Mouse (Mus musculus): ENCODE data around the gene Slc22a1. TPM values are rescaled to one million over a fixed set of nuclear protein-coding genes. Genes with fewer than 3 reads are reported as not detected.
"Not testable (repeated sequence)": the region's sequence is repeated elsewhere in the genome, so short reads cannot be mapped to it uniquely, and the experiment has no call there.

The Slc22a1 gene
- polyA plus RNA-seq, 1 experiment: 46.4 TPM

DNA sequence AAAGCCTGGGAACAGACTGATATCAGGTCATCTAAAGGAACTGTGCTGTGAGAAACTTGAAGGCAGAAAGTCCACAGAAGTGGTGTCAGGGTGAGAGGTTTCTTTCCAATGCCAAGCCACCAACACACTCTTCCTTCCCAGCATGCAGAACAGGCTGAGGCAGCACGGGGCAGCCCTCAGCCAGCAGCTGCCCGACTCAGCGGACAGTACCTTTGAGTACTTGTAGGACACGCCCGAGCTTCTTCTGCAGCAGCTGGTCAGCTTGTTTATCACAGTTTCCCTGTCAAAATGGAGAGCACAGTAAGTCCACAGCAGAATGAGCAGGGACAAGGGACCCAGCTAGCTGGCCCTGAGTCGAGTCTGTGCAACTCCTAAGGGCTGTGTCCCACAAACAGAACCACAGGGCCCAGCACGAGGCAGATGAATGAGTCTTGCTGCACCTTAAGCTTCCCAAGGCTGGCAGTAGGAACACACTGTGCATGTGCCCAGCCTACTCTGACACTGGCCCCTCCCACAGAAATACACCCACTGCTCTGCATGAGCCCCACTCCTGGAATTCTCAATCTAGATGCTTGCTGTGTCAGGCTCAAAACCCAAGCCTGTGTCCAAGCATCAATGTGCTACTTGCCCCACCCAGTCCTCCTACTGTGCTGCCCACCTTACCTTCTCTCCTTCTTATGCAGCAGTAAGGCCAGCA is 9.4 kb upstream of the Slc22a1 start:
- 32% methylated on average over 7 of the region's 7 CpGs for WGBS
- Histone ChIP-seq H3K27me3 (ENCODE audit: control insufficient read depth, insufficient read depth, low read length) (no peaks in the 10 kb centered on the region), H3K4me3 (ENCODE audit: low read depth, low read length) (no peak overlapping the region), H3K4me1 (ENCODE audit: control insufficient read depth, insufficient read depth, insufficient read length, low read length) (peaks cover 21% of the 10 kb centered on the region), H3K36me3 (ENCODE audit: control insufficient read depth, insufficient read depth, low read length) (peaks cover 37% of the 10 kb centered on the region), H3K27ac (ENCODE audit: insufficient read depth, low read depth, low read length) (no peak overlapping the region)
- TF ChIP-seq POLR2A (IDR thresholded peaks at IDR 0.05; ENCODE audit: low read depth, low read length) (no peak), CTCF (IDR thresholded peaks at IDR 0.05; ENCODE audit: extremely low read depth, insufficient read length, insufficient replicate concordance, low read depth, low read length) (no peak)

DNA sequence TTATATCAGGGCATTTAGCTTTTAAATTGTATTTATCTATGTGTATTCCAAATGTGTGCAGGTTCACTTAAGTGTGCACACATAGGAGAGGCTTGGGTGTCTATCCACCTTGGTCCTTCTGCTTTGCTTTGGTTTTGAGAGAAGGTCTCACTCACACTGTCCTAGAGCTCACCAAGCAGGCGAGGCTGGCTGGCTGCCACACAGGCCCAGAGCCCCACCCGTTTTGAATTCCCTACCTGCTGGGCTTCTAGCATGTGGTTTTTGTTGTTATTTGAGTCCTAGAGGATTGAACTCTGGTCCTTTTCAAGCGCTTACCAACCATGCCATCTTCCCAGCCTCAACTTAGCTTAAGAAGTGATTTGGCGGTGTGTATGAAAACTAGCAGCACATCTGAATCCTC is 8.8 kb upstream of the Slc22a1 start:
- Histone ChIP-seq H3K4me3 (ENCODE audit: low read depth, low read length) (no peak overlapping the region), H3K27me3 (ENCODE audit: control insufficient read depth, insufficient read depth, low read length) (no peaks in the 10 kb centered on the region), H3K4me1 (ENCODE audit: control insufficient read depth, insufficient read depth, insufficient read length, low read length) (peaks cover 21% of the 10 kb centered on the region), H3K36me3 (ENCODE audit: control insufficient read depth, insufficient read depth, low read length) (peaks cover 35% of the 10 kb centered on the region), H3K27ac (ENCODE audit: insufficient read depth, low read depth, low read length) (no peak overlapping the region)
- WGBS: 37% methylated on average over 4 of the region's 4 CpGs
- no peak for TF ChIP-seq CTCF (IDR thresholded peaks at IDR 0.05; ENCODE audit: extremely low read depth, insufficient read length, insufficient replicate concordance, low read depth, low read length)
- no peak for TF ChIP-seq POLR2A (IDR thresholded peaks at IDR 0.05; ENCODE audit: low read depth, low read length)

DNA sequence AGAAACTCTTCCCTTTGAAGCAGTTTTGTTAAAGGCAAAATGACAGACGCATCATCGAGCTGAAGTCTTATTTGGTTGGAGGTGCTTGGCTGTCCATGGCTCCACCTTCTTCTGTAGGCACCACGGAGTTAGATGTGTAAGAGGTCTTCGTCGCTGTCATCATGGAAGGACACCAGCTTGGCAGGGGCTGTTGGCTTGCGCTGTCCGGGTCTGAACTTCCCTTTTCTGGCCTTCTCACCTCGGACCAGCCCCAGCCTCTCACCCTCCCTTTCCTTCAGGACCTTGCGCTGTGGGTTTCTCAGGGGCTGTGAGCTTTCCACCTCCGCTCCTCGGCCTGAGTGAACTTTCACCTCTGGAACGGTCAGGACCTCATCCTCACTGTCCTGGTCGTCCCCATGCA is 8.0 kb upstream of the Slc22a1 start:
- H3K27me3 ChIP-seq (ENCODE audit: control insufficient read depth, insufficient read depth, low read length): no peaks in the 10 kb centered on the region
- peaks cover 33% of the 10 kb centered on the region for H3K36me3 ChIP-seq (ENCODE audit: control insufficient read depth, insufficient read depth, low read length)
- no peak for TF ChIP-seq CTCF (IDR thresholded peaks at IDR 0.05; ENCODE audit: extremely low read depth, insufficient read length, insufficient replicate concordance, low read depth, low read length)

DNA sequence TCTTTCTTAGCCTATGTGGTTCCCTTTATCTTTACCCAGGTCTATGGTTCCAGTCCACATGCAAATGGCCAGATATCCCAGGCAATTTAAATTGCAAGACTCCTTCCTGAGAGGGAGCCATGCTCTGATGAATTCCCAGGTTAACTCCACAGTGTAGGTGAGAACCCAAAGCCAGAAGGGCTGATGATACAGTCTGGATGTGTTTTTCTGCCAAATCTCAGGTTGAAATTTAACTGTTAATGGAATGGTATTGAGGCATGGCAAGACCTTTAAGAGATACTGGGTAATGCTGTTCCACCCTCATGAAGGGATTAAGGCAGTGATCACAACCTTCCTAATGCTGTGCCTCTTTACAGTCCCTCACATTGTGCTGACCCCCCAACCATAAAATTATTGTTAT is 2.6 kb upstream of the Slc22a1 start:
- Histone ChIP-seq H3K27me3 (ENCODE audit: control insufficient read depth, insufficient read depth, low read length) (no peaks in the 10 kb centered on the region), H3K36me3 (ENCODE audit: control insufficient read depth, insufficient read depth, low read length) (peaks cover 4% of the 10 kb centered on the region), H3K27ac (ENCODE audit: insufficient read depth, low read depth, low read length) (no peak overlapping the region), H3K4me1 (ENCODE audit: control insufficient read depth, insufficient read depth, insufficient read length, low read length) (peaks cover 22% of the 10 kb centered on the region), H3K4me3 (ENCODE audit: low read depth, low read length) (no peak overlapping the region)
- TF ChIP-seq CTCF (IDR thresholded peaks at IDR 0.05; ENCODE audit: extremely low read depth, insufficient read length, insufficient replicate concordance, low read depth, low read length) (no peak), POLR2A (IDR thresholded peaks at IDR 0.05; ENCODE audit: low read depth, low read length) (no peak)

More for the DNA sequence above, 8.0 kb upstream of the Slc22a1 start:
- Histone ChIP-seq H3K4me3 (ENCODE audit: low read depth, low read length) (no peak overlapping the region), H3K27ac (ENCODE audit: insufficient read depth, low read depth, low read length) (no peak overlapping the region), H3K4me1 (ENCODE audit: control insufficient read depth, insufficient read depth, insufficient read length, low read length) (peaks cover 21% of the 10 kb centered on the region)
- WGBS: 92% methylated on average over 13 of the region's 13 CpGs

DNA sequence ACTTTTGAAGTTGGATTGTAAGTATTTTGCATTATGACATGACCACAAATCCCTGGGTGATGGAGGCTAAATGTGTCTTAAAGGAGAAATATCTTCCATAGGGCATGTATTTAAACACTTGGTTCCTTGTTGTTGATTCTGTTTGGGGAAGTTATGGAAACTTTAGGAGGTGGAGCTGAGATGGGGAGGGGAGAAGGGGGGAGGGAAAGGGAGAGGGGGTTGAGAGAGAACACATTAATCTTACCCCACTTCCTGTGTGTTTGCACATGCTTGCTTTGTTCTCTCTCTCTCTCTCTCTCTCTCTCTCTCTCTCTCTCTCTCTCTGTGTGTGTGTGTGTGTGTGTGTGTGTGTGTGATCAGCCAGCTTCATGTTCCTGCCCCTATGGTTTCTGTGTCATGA is 1.5 kb upstream of the Slc22a1 start:
- H3K27ac ChIP-seq (ENCODE audit: insufficient read depth, low read depth, low read length): no peak overlapping the region
- H3K27me3 ChIP-seq (ENCODE audit: control insufficient read depth, insufficient read depth, low read length): no peaks in the 10 kb centered on the region
- TF ChIP-seq CTCF (IDR thresholded peaks at IDR 0.05; ENCODE audit: extremely low read depth, insufficient read length, insufficient replicate concordance, low read depth, low read length): no peak
- no peak for TF ChIP-seq POLR2A (IDR thresholded peaks at IDR 0.05; ENCODE audit: low read depth, low read length)
- no peaks in the 10 kb centered on the region for H3K36me3 ChIP-seq (ENCODE audit: control insufficient read depth, insufficient read depth, low read length)
- H3K4me3 ChIP-seq (ENCODE audit: low read depth, low read length): no peak overlapping the region
- H3K4me1 ChIP-seq (ENCODE audit: control insufficient read depth, insufficient read depth, insufficient read length, low read length): peaks cover 25% of the 10 kb centered on the region; the same call in 1 of the 2 replicates

DNA sequence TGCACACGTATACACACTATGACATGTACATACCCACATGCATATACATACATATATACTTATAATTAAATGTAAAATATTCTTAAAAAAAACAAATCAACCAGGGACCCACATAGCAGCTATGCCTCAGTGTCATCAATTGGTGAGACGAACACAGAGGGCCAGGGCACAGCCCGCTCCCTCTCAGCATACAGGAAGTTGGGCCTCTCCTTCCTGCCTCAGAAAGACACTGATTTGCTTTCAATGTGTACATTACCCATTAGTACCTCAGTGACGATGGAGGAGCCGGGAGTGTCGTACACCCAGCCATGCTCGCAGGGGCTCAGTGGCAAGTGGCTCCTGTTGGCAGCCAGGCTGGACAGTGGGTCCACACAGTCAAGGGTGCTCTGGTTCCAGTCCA is 649 bp downstream of the Slc22a1 start:
- H3K36me3 ChIP-seq (ENCODE audit: control insufficient read depth, insufficient read depth, low read length); H3K27me3 ChIP-seq (ENCODE audit: control insufficient read depth, insufficient read depth, low read length): not testable (repeated sequence)
- 34% methylated on average over 7 of the region's 7 CpGs for WGBS
- Histone ChIP-seq H3K27ac (ENCODE audit: insufficient read depth, low read depth, low read length) (peak overlapping the region; percentile 95), H3K4me1 (ENCODE audit: control insufficient read depth, insufficient read depth, insufficient read length, low read length) (peaks cover 36% of the 10 kb centered on the region), H3K4me3 (ENCODE audit: low read depth, low read length) (peak overlapping the region; percentile 61)

DNA sequence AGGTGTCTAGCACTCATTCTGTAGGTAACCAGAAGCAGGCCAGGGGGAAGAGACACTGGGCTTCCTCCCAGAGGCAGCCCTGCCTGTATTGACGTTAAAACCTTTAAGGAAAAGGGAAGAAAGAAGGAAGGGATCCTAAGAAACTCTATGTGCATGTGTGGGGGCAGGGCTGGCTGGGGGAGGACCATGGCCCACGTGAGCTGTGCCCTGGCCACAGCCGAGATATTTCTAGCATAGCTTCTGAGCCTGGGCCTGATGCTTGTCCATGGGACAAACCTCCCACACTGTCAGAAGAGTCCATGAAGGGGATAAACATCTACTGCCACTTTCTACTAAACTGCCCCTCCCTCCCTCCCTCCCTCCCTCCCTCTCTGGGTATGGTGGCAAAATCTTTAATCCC is 1.8 kb downstream of the Slc22a1 start:
- TF ChIP-seq CTCF (IDR thresholded peaks at IDR 0.05; ENCODE audit: extremely low read depth, insufficient read length, insufficient replicate concordance, low read depth, low read length): no peak
- TF ChIP-seq POLR2A (IDR thresholded peaks at IDR 0.05; ENCODE audit: low read depth, low read length): no peak
- H3K4me1 ChIP-seq (ENCODE audit: control insufficient read depth, insufficient read depth, insufficient read length, low read length): peaks cover 46% of the 10 kb centered on the region
- no peaks in the 10 kb centered on the region for H3K36me3 ChIP-seq (ENCODE audit: control insufficient read depth, insufficient read depth, low read length)
- peak overlapping the region; percentile 17; the same call in 1 of the 2 replicates for H3K27ac ChIP-seq (ENCODE audit: insufficient read depth, low read depth, low read length)
- H3K4me3 ChIP-seq (ENCODE audit: low read depth, low read length): peak overlapping the region; percentile 16; the same call in 1 of the 2 replicates
- WGBS: 31% methylated on average over 3 of the region's 3 CpGs
- no peaks in the 10 kb centered on the region for H3K27me3 ChIP-seq (ENCODE audit: control insufficient read depth, insufficient read depth, low read length)

Data from small intestine, adult 2 months (tissue).